In genomic region chr1:49809386-49809785, GRCm38 (mm10) we compare ENCODE assay signal across 13 mouse cellular contexts.
"Had no signal": no experiment of that assay in that cellular context is flagged by ENCODE, and none has a peak within 500 bp of the region (broad histone marks: within the 10 kb centered on the region; RNA-seq: fewer than 3 reads in every experiment).

No protein-coding gene starts in this region.

- ATAC-seq: lung, postnatal 0 days; midbrain, embryonic 13.5 days had no signal

- H3K27me3 ChIP-seq: limb, embryonic 12.5 days; liver, embryonic 15.5 days; midbrain, embryonic 13.5 days; neural tube, embryonic 15.5 days had no signal

- H3K9me3 ChIP-seq: limb, embryonic 12.5 days; liver, embryonic 15.5 days; midbrain, embryonic 13.5 days; neural tube, embryonic 15.5 days had no signal

- H3K4me3 ChIP-seq: left cerebral cortex, adult 2 months; limb, embryonic 12.5 days; liver, embryonic 15.5 days; midbrain, embryonic 13.5 days; myocyte; neural tube, embryonic 15.5 days had no signal

- DNase-seq: kidney, postnatal 14 days; lung, adult 2 months; lung, postnatal 36 days; right cerebral cortex, adult 18-20 months; right cerebral cortex, postnatal 25 days; thymus, postnatal 36 days had no signal

- H3K27ac ChIP-seq: left cerebral cortex, adult 2 months; limb, embryonic 12.5 days; liver, embryonic 15.5 days; midbrain, embryonic 13.5 days; neural tube, embryonic 15.5 days had no signal

- H3K4me2 ChIP-seq: limb, embryonic 12.5 days; liver, embryonic 15.5 days; midbrain, embryonic 13.5 days; neural tube, embryonic 15.5 days had no signal

- H3K4me1 ChIP-seq: limb, embryonic 12.5 days; liver, embryonic 15.5 days; midbrain, embryonic 13.5 days; neural tube, embryonic 15.5 days had no signal

- H3K36me3 ChIP-seq: limb, embryonic 12.5 days; liver, embryonic 15.5 days; midbrain, embryonic 13.5 days; neural tube, embryonic 15.5 days had no signal

- H3K9ac ChIP-seq: limb, embryonic 12.5 days; liver, embryonic 15.5 days; midbrain, embryonic 13.5 days; neural tube, embryonic 15.5 days had no signal
